Mouse (Mus musculus): ENCODE data around the gene Gm20431.

DNA sequence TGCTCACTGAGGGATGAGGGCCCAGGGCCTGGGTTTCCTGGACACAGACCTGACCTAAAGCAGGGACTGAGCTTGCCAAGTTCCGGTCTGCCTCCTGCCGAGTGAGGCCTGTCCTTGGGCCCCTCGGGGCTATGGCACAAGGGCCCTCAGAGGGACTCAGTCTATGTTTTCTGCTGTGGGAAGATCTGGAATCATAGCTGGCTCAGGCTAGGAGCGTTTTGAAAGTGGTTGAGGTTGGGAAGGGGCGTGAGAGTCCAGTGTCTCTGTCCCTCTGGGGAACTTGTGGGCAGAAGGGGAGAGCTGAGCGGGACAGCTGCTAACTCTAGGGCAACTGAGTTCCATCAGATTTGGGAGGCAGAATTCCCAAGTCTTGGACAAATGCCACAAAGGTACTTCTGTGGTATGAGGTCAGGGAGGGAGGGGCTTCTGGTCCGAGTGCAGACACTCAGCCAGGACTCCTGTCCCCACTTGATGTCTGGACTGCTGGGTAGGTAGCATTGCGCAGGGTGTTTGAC, 60.8 kb downstream of the Gm20431 start:
- TF ChIP-seq CTCF (IDR thresholded peaks at IDR 0.05; ENCODE audit: borderline replicate concordance, insufficient read depth, low read depth, low read length) (no peak), POLR2A (IDR thresholded peaks at IDR 0.05; ENCODE audit: borderline replicate concordance, insufficient read depth, low read length) (no peak)

Data from cerebellum, adult 2 months (tissue).